Mouse (Mus musculus): ENCODE data around the gene Olfr1380. TPM values are rescaled to one million over a fixed set of nuclear protein-coding genes. Genes with fewer than 3 reads are reported as not detected.
"Not testable (repeated sequence)": the region's sequence is repeated elsewhere in the genome, so short reads cannot be mapped to it uniquely, and the experiment has no call there.

Olfr1380 gene
- polyA plus RNA-seq (2016; fragmentation: Nextera tagmentation; extraction: Ambion mirVana), result not detected in 2 replicates

DNA sequence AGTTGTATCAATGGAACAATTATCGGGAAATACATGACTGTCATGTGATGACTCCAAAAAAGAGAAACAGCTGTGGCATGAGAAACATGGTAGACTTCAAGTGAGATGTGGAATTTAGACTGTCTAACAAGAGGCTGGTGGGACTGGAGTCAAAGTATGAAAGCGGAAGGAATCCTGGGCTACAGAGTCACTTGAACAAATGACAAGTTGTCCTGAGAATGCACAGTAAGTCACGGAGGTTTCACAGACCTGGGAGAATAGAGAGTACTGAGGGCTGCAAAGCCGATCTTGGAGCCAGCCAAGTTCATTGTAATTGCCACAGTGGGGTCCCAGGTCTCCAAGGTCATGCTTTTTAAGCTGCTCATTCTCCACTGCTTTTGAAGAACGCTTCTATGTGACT, at the start of gene Olfr1380:
Olfr1380 (plus strand) TSS at position 301 of the 400 bp plus-strand sequence.
- not testable (repeated sequence) for H3K27me3 ChIP-seq (ENCODE audit: low read depth, poor library complexity, severe bottlenecking); H3K4me3 ChIP-seq; H3K9me3 ChIP-seq (replicated peaks); DNase-seq (ENCODE audit: low spot score); H3K36me3 ChIP-seq; H3K4me1 ChIP-seq; H3K27ac ChIP-seq
- 80% methylated on average over 5 of the region's 5 CpGs for WGBS

DNA sequence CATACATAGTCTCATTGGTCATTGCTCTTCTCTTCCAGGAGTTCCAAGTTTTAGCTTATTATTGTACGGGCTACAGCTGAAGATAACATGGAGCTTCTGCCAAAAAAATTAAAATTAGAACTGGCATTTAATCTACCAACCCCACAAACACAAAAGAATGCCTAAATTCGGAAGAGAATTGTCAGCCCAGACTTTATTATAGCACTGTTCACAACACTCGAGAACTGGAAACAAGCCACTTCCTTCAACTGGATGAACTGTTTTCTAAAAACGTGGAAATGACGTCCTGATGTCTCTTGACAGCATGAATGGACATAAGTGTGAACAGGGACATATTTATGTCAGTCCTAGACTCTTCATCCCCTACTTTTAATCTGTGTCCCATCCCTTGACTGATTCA, 38.6 kb upstream of the Olfr1380 start:
- no peaks in the 10 kb centered on the region for H3K27me3 ChIP-seq (ENCODE audit: low read depth, poor library complexity, severe bottlenecking)
- DNase-seq (ENCODE audit: low spot score), result no peak
- H3K4me3 ChIP-seq, result no peak overlapping the region
- H3K9me3 ChIP-seq (replicated peaks), result no peaks in the 10 kb centered on the region
- H3K4me1 ChIP-seq, result no peaks in the 10 kb centered on the region
- H3K36me3 ChIP-seq, result no peaks in the 10 kb centered on the region
- WGBS, result 82% methylated on average over 5 of the region's 5 CpGs
- H3K27ac ChIP-seq, result no peak overlapping the region

DNA sequence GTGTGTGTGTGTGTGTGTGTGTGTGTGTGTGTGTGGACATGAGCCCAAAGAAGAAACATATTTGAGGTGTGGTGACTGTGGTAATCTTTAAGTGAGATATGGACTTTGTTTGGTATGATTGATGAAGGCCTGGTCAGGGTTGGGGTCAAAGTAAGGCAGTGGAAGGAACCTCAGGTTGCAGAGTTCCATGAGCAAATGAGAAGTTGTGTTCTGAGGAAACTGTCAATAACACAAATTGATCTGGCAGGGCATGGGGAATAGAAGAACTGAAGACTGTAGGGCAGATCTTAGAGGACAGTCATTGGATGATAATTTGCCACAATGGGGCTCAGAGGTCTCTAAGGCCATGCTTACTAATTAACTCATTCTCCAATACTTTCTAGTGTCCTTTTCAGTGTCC, 37.3 kb upstream of the Olfr1380 start, which contains the start of gene Olfr1383:
Olfr1383 (plus strand) TSS at position 301 of the 400 bp plus-strand sequence.
- Histone ChIP-seq H3K27ac (no peak within 1 kb of the TSS), H3K36me3 (no peaks in the 10 kb centered on the region), H3K27me3 (ENCODE audit: low read depth, poor library complexity, severe bottlenecking) (no peaks in the 10 kb centered on the region), H3K9me3 (replicated peaks) (no peaks in the 10 kb centered on the region), H3K4me1 (no peaks in the 10 kb centered on the region), H3K4me3 (no peak within 1 kb of the TSS)
- no peak for DNase-seq (ENCODE audit: low spot score)

DNA sequence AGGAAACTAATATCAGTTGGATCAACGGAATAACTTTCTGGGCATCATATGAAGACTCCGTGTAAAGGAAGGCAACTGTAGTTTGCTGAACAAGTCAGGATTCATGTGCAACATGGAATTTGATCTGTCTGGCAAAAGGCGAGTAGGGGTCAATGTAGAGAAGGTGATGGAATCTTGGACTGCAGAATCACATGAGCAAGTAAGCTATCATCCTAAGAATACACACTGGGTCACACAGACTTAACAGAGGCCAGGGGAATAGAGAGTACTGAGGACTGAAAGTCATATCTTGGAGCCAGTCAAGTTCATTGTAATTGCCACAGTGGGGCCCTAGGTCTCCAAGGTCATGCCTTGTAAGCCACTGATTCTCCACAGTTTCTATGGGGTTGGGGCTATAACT, 28.7 kb upstream of the Olfr1380 start, which contains the start of gene Olfr1382:
Olfr1382 (plus strand) TSS at position 301 of the 400 bp plus-strand sequence.
- no peaks in the 10 kb centered on the region for H3K27me3 ChIP-seq (ENCODE audit: low read depth, poor library complexity, severe bottlenecking)
- no peaks in the 10 kb centered on the region for H3K9me3 ChIP-seq (replicated peaks)
- no peak within 1 kb of the TSS for H3K27ac ChIP-seq
- no peak within 1 kb of the TSS for H3K4me3 ChIP-seq
- no peaks in the 10 kb centered on the region for H3K36me3 ChIP-seq
- no peaks in the 10 kb centered on the region for H3K4me1 ChIP-seq
- WGBS, result 79% methylated on average over 3 of the region's 3 CpGs
- DNase-seq (ENCODE audit: low spot score), result no peak

DNA sequence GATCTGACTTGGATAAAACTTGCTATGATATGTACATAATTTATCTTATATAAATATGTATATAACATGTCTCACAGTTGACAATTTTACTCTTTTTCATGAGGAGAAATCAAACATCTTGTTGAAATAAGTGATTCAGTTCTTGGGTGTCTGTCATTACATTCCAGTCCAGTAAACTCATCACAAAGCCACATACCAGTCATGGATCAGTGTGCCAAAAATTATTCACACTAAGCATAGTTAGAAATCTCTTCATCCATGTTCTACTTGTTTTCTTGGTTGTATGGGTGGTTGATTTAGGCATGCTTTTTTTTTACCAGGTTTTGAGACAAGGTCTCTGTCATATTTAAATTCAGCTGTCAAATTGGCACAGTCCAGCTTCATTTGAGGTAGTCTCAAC, 23.9 kb upstream of the Olfr1380 start:
- no peak for DNase-seq (ENCODE audit: low spot score)

DNA sequence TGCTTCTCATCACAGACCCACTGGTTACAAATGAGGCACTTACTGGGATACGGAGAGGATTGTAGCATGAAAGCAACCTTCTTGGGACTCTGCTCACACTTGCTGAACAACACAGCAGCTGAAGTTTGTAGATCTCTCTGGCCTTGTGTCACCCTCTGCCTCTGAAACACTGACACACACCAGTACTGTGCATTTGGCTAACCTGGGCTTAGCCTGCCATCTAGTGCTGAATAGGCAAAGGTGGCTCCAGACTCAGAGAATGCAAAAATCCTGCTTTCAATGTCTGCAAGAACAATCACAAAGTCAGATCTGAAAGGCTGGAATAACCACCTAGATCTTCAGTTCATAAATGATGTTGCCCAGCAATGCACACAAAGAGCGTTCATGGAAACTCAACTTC, 20.0 kb upstream of the Olfr1380 start:
- not testable (repeated sequence) for DNase-seq (ENCODE audit: low spot score); H3K4me1 ChIP-seq; H3K27ac ChIP-seq; H3K4me3 ChIP-seq; H3K27me3 ChIP-seq (ENCODE audit: low read depth, poor library complexity, severe bottlenecking); H3K36me3 ChIP-seq; H3K9me3 ChIP-seq (replicated peaks)
- WGBS, result 84% methylated on average over 2 of the region's 2 CpGs

More for the DNA sequence above, 23.9 kb upstream of the Olfr1380 start:
- Histone ChIP-seq H3K4me1 (no peaks in the 10 kb centered on the region), H3K27me3 (ENCODE audit: low read depth, poor library complexity, severe bottlenecking) (no peaks in the 10 kb centered on the region), H3K9me3 (replicated peaks) (no peaks in the 10 kb centered on the region), H3K4me3 (no peak overlapping the region), H3K36me3 (no peaks in the 10 kb centered on the region), H3K27ac (no peak overlapping the region)

DNA sequence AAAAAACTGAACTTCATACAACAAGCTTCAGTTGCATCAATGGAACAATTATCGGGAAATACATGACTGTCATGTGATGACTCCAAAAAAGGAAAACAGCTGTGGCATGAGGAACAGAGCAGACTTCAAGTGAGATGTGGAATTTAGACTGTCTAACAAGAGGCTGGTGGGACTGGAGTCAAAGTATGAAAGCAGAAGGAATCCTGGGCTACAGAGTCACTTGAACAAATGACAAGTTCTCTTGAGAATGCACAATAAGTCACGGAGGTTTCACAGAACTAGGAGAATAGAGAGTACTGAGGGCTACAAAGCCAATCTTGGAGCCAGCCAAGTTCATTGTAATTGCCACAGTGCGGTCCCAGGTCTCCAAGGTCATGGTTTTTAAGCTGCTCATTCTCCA, 13.5 kb upstream of the Olfr1380 start, which contains the start of gene Olfr1381:
Olfr1381 (plus strand) TSS at position 301 of the 400 bp plus-strand sequence.
- H3K4me3 ChIP-seq; H3K36me3 ChIP-seq; H3K4me1 ChIP-seq; DNase-seq (ENCODE audit: low spot score); H3K27me3 ChIP-seq (ENCODE audit: low read depth, poor library complexity, severe bottlenecking); H3K27ac ChIP-seq; H3K9me3 ChIP-seq (replicated peaks): not testable (repeated sequence)
- WGBS, result 82% methylated on average over 3 of the region's 3 CpGs

DNA sequence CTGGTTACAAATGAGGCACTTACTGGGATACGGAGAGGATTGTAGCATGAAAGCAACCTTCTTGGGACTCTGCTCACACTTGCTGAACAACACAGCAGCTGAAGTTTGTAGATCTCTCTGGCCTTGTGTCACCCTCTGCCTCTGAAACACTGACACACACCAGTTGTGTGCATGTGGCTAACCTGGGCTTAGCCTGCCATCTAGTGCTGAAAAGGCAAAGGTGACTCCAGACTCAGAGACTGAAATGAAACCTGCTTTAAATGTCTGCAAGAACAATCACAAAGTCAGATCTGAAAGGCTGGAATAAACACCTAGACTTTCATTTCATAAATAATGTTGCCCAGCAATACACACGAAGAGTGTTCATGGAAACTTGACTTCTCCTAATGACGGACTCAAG, 2.6 kb upstream of the Olfr1380 start:
- WGBS, result 85% methylated on average over 3 of the region's 3 CpGs
- not testable (repeated sequence) for DNase-seq (ENCODE audit: low spot score); H3K27me3 ChIP-seq (ENCODE audit: low read depth, poor library complexity, severe bottlenecking); H3K4me1 ChIP-seq; H3K9me3 ChIP-seq (replicated peaks); H3K36me3 ChIP-seq; H3K27ac ChIP-seq; H3K4me3 ChIP-seq

DNA sequence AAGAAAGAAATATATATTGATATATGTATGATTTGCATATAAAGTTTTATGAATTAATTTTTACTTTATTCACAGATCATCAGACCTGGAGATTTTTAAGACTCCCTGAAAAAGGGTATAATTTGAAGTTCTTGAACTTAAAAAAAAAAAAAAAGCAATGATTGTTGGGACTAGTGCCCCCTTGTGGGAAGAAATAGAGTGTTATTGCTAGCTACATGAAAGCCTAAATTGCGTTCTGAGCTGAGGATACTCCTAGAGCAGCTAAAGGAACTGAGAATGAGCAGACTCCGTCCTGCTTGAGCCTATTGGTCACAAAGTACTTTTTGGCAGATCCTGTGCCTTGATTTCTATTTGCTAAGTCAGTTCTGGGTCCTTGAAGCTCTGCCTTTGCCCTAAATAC, 18.4 kb downstream of the Olfr1380 start:
- H3K4me3 ChIP-seq; DNase-seq (ENCODE audit: low spot score); H3K9me3 ChIP-seq (replicated peaks); H3K27me3 ChIP-seq (ENCODE audit: low read depth, poor library complexity, severe bottlenecking); H3K36me3 ChIP-seq; H3K27ac ChIP-seq; H3K4me1 ChIP-seq: not testable (repeated sequence)
- WGBS, result 36% methylated on average over 2 of the region's 2 CpGs

DNA sequence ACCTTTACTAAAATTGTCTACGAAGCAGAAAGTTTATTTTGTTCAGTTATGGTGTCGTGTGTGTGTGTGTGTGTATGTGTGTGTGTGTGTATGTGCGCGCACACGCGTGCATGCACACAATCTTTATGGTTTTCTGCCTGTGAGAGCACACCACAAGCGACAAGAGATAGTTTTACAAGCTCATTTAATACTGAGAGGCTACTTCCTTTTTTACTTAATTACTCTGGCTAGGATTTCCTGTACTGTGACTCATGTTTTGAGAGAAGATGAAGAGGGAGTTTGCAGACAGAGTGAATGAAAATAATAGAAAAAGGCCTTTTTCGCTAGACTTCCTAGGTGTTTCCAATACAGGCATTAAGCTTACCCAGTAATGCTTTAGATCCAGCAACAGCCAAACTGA, 23.8 kb downstream of the Olfr1380 start:
- DNase-seq (ENCODE audit: low spot score); H3K27me3 ChIP-seq (ENCODE audit: low read depth, poor library complexity, severe bottlenecking); H3K4me3 ChIP-seq; H3K36me3 ChIP-seq; H3K9me3 ChIP-seq (replicated peaks); H3K4me1 ChIP-seq; H3K27ac ChIP-seq: not testable (repeated sequence)
- 86% methylated on average over 8 of the region's 8 CpGs for WGBS

DNA sequence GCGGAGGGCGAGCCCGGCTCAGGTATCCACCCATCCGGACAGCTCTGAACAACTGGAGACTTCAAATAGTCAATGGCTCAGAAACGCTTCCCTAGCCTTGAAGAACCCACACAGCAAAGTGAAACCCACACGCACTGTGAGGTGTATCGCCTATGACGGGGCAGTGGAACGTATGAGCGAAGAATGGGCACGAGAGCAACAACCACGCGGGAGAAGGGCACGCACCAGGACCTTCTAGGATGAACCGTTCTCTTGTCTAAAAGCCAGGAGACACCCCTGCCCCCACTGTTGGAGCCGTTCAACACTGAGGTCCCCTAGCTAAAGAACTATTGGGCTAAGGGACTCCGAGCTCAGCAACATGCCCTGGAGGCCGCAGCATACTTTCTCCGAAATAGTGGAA, 33.5 kb downstream of the Olfr1380 start:
- H3K4me1 ChIP-seq, result no peaks in the 10 kb centered on the region
- 94% methylated on average over 19 of the region's 19 CpGs for WGBS
- no peak for DNase-seq (ENCODE audit: low spot score)

DNA sequence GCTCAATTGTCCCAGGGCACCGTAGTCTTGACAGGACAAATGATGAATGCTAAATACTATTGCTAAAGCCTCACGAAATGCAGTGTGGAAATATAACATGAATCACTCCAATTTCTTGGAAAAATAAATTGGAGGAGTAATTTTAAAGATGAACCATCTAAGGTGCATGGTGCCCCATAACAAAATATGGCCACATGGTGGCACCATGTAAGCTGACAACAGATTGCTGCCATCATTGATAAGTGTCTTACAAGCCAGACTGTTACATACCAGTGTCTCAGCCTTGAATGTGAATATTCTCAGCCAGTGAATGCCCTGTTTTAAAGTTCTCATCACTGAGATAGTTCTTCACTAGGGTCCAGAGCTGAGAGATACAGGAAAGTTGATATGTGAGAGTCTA, 40.5 kb downstream of the Olfr1380 start:
- H3K9me3 ChIP-seq (replicated peaks); H3K27ac ChIP-seq; H3K36me3 ChIP-seq; H3K4me1 ChIP-seq; DNase-seq (ENCODE audit: low spot score); H3K4me3 ChIP-seq; H3K27me3 ChIP-seq (ENCODE audit: low read depth, poor library complexity, severe bottlenecking): not testable (repeated sequence)
- 75% methylated on average over 2 of the region's 2 CpGs for WGBS

More for the DNA sequence above, 33.5 kb downstream of the Olfr1380 start:
- Histone ChIP-seq H3K36me3 (no peaks in the 10 kb centered on the region), H3K9me3 (replicated peaks) (no peaks in the 10 kb centered on the region), H3K27me3 (ENCODE audit: low read depth, poor library complexity, severe bottlenecking) (no peaks in the 10 kb centered on the region), H3K4me3 (no peak overlapping the region), H3K27ac (no peak overlapping the region)

DNA sequence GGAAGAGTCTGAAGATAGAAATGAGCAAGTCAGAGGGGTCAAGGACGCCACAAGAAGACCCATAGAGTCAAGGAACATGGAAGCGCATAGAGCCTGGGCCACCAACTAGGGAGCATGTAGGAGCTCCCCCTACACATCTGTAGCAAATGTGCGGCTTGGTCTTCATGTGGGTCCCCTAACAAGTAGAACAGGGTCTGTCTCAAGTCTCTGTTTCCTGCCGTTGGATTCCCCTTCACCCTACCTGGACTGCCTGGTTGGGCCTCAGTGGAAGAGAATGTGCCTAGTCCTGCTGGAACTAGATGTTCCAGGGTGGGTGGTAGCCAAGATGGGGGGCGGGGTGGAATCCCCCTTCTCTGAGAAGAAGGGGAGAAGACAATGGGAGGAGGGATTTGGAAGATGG, 51.6 kb downstream of the Olfr1380 start:
- H3K27me3 ChIP-seq (ENCODE audit: low read depth, poor library complexity, severe bottlenecking), result peaks cover 63% of the 10 kb centered on the region
- H3K27ac ChIP-seq; H3K4me1 ChIP-seq; H3K36me3 ChIP-seq; H3K4me3 ChIP-seq; DNase-seq (ENCODE audit: low spot score); H3K9me3 ChIP-seq (replicated peaks): not testable (repeated sequence)
- 83% methylated on average over 5 of the region's 5 CpGs for WGBS

Measured in limb, embryonic 10.5 days (tissue).